Mouse (Mus musculus): ENCODE measurements around the gene Samd10.

DNA sequence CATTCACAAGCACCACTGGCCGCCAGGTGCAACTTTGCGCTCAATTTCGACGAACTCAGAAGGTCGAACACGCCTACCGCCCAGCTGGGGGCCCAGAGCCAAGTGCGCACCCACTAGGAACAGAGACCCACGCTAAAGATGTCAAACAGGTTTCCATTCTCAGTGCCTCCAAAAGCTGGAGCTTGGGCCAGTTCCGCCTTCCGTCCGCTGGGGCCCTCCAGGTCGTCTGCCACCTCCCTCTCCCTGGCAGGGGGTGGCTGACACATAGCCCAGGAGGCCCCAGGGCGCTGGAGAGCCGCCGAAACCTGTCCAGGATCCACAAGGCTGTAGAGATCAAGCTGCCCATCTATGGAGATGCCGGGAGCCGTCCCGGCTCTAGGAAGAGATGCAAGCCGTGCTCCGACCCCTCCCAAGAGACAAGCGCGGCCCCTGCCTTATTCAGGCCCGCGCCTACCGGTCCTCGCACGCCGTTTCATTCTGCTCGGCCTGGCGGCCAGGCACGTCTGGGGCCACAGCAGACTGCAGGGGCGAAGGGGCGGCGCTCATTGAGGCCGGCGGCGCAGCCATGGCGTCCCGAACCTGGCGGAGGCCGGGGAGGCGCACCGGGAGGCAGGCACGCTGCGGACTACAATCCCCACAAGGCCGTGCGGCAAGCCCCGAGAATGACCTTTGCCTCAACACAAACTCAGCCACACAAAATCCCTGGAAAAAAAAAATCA, 17.5 kb downstream of the Samd10 start:
- TF ChIP-seq POLR2A (IDR thresholded peaks at IDR 0.05; ENCODE audit: borderline replicate concordance, extremely low read depth, low read depth, low read length) (peak; percentile 58; the same call in 1 of the 2 replicates), CTCF (IDR thresholded peaks at IDR 0.05; ENCODE audit: insufficient read depth, low read length) (no peak)

Measured in lung, adult 2 months (tissue).